Mouse (Mus musculus) bone marrow, adult 2 months (tissue): Measurements from ENCODE around the gene Gm21973. TPM values are rescaled to one million over a fixed set of nuclear protein-coding genes. Genes with fewer than 3 reads are reported as not detected.

Experiments used
- H3K27ac ChIP-seq: fragments of 200-500 bp; 2 replicates; pipeline ENCODE4 v1.5.1; 2012; ENCODE audit warnings: low read depth, mild to moderate bottlenecking, control low read depth, inconsistent platforms, low read length; ENCODE audit not compliant: control insufficient read depth, poor library complexity, insufficient read depth
- H3K4me1 ChIP-seq: fragments of 200-500 bp; 2 replicates; pipeline ENCODE4 v1.6.1; 2011; ENCODE audit warnings: low read length; ENCODE audit not compliant: control insufficient read depth, insufficient read depth
- H3K4me3 ChIP-seq: fragments of 200-500 bp; replicated peaks from 2 replicates; pipeline ENCODE3; 2011; ENCODE audit warnings: mild to moderate bottlenecking, low read depth, low read length, control low read depth; ENCODE audit not compliant: control insufficient read depth
- CTCF ChIP-seq: fragments of 200-500 bp; IDR thresholded peaks from 2 replicates; pipeline ENCODE4 v1.5.1; 2011; ENCODE audit warnings: low read length, control low read depth; ENCODE audit not compliant: control insufficient read depth, insufficient read depth
- POLR2A ChIP-seq: fragments of 200-500 bp; IDR thresholded peaks from 2 replicates; pipeline ENCODE4 v1.6.1; 2011; ENCODE audit warnings: low read depth, mild to moderate bottlenecking, control low read depth, low read length, borderline replicate concordance; ENCODE audit not compliant: control insufficient read depth
- WGBS: fragments of 180-500 bp; shearing (Covaris S2); methylation state at CpG from one replicate; pipeline ENCODE4 v1.1.7; 2018; 5-methylcytosine and 5-hydroxymethylcytosine counted together
- polyA plus RNA-seq: library from polyadenylated mRNA; stranded (reverse); fragments of >200 nt; gene quantifications from 2 replicates; pipeline ENCODE4 v1.2.4, GENCODE M21; 2011; ENCODE audit warnings: low replicate concordance; ENCODE audit not compliant: missing spikeins, insufficient read depth, insufficient read length

Gm21973 gene
- polyA plus RNA-seq, 1 experiment = not detected

DNA sequence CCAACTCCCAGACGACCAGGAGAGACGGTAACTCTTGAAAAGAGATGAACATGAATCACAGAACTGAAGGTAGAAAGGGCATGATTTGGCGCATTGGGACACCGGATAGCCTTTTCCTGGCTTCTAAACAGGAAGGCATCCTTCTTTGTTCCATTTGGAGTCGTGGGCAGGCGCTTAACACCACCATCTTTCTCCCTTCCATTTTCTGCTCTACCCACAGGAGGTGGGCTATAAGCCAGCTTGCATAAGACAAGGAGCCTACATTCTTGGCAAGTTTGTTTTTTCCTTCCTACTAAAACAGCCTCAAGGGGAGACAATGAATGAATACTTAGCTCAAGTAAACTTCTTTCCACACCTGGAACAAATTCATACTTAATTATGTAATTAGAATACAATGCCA lies 88.5 kb downstream of the Gm21973 start:
- no peaks in the 10 kb centered on the region for H3K4me1 ChIP-seq
- no peak overlapping the region for H3K27ac ChIP-seq
- TF ChIP-seq CTCF = no peak
- no peak for TF ChIP-seq POLR2A
- no peak overlapping the region for H3K4me3 ChIP-seq
- WGBS = 86% methylated on average over 6 of the region's 6 CpGs

GRCm38 (mm10) chr15:10421138-10421784 lies 96.1 kb downstream of the Gm21973 start:
- TF ChIP-seq POLR2A = no peak
- no peak for TF ChIP-seq CTCF
- no peaks in the 10 kb centered on the region for H3K4me1 ChIP-seq
- H3K4me3 ChIP-seq = no peak overlapping the region
- no peak overlapping the region for H3K27ac ChIP-seq
- 75% methylated on average over 7 of the region's 7 CpGs for WGBS

GRCm38 (mm10) chr15:10421785-10422144 lies 96.6 kb downstream of the Gm21973 start:
- H3K4me1 ChIP-seq = no peaks in the 10 kb centered on the region
- 86% methylated on average over 1 of the region's 1 CpGs for WGBS
- no peak overlapping the region for H3K27ac ChIP-seq
- H3K4me3 ChIP-seq = no peak overlapping the region
- TF ChIP-seq CTCF = no peak
- TF ChIP-seq POLR2A = no peak

Other genes starting within 250 kb of the Gm21973 start
- 1.1 TPM in 2 replicates for gene Prlr, start 148.1 kb upstream of the Gm21973 start, polyA plus RNA-seq
- 0.59 TPM in 1 of 2 replicates, not detected in the other for gene Agxt2, start 33.2 kb downstream of the Gm21973 start, polyA plus RNA-seq
- 20.1 and 21.6 TPM in 2 replicates for gene Dnajc21, start 145.1 kb downstream of the Gm21973 start, polyA plus RNA-seq
- 15.1 and 45.1 TPM in 2 replicates for gene Brix1, start 160.6 kb downstream of the Gm21973 start, polyA plus RNA-seq
- gene Rad1, start 160.6 kb downstream of the Gm21973 start, polyA plus RNA-seq = 8.7 and 10.5 TPM in 2 replicates
- gene Ttc23l, start 233.3 kb downstream of the Gm21973 start, polyA plus RNA-seq = not detected in 2 replicates